Mouse (Mus musculus): ENCODE measurements at regions not wholly inside any gene's neighbourhood (a gene's known extent, or its start where the extent isn't known, plus 50 kb on each side); places are given as distances from the start of the nearest gene placed in this dataset.
A peak's percentile ranks its signal among the peaks of the same experiment; 100 is the strongest.

DNA sequence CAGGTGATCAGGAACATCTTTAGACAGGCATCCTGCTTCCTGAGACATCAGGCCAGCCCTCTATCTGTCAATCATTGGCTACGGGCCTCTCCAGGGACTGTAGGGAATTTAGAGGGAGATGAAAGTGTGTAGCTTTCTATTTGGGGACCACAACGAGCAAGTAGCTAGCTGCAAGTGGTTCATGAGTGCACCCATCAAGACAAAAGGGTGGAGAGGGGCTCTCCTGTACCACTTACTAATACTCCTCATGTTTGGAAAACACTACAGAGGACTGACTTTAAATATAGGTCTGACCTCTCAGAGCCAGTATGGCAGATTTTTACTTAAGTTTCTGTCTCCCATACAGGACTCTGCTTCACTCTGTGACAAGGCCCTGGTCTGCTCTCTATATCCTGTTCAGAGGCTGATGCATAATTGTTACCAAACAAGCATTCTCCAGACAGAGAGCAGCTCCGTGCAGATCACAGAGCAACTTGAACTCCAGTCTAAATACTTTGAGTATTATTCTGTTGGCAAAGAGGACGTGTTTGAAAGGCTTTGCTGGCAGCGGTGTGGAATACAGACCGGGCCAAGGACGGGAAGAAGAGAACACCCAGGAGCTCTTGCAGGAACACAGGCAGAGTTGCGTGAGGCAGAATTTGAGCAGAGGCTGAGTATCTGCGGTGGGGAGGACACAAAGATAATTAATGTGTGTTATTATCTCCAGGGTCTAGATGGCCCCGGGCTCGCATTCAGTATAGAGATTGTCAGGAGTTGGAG is 56.2 kb upstream of the Gm6993 start:
- H3K27me3 ChIP-seq = no peaks in the 10 kb centered on the region
- no peaks in the 10 kb centered on the region for H3K36me3 ChIP-seq
- H3K9ac ChIP-seq = no peak overlapping the region
- no peak overlapping the region for H3K4me2 ChIP-seq
- no peak overlapping the region for H3K4me3 ChIP-seq
- ATAC-seq (ENCODE audit: insufficient number of reproducible peaks, low FRiP score, low TSS enrichment, low read depth) = peak; percentile 68; the same call in 1 of the 2 replicates
- no peaks in the 10 kb centered on the region for H3K9me3 ChIP-seq
- peaks cover 20% of the 10 kb centered on the region for H3K4me1 ChIP-seq
- WGBS = 38% methylated on average over 11 of the region's 11 CpGs
- peak overlapping the region; percentile 74 for H3K27ac ChIP-seq

DNA sequence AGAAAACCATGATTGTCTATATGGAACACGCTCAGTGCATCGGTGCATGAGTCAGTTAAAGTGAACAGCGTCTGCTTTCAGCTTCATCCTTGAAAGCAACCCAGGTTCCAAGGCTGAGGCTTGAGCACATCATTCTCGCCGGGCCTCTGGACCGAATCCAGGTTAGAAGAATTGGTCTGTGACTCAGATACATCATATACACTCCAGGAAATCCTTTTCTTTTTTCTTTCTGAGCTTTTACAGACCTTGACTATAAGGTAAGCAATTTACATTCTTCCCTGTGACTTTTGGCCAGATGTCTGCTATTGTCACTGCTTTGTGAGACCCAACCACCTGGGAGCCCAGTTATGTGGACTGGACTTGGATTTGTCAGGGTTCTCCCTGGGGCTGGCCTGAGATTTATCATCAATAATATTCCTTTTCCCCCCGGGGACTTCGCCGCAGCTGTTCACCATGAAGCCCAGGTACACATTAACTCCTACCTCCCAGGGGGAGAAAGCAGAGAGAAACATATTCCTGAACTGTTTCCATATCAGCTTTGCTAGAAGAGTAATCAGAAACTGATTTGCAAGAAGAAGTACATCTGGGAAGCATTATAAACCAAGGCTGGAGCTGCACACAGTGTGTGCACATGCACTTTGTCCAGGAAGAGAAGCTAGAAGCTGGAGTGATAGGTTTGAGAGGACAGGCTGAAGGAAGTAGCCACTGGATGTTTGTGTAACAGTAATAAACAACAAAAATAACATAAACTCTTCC is 55.2 kb upstream of the Gm6993 start:
- no peak overlapping the region for H3K4me3 ChIP-seq
- no peaks in the 10 kb centered on the region for H3K36me3 ChIP-seq
- H3K9me3 ChIP-seq = no peaks in the 10 kb centered on the region

DNA sequence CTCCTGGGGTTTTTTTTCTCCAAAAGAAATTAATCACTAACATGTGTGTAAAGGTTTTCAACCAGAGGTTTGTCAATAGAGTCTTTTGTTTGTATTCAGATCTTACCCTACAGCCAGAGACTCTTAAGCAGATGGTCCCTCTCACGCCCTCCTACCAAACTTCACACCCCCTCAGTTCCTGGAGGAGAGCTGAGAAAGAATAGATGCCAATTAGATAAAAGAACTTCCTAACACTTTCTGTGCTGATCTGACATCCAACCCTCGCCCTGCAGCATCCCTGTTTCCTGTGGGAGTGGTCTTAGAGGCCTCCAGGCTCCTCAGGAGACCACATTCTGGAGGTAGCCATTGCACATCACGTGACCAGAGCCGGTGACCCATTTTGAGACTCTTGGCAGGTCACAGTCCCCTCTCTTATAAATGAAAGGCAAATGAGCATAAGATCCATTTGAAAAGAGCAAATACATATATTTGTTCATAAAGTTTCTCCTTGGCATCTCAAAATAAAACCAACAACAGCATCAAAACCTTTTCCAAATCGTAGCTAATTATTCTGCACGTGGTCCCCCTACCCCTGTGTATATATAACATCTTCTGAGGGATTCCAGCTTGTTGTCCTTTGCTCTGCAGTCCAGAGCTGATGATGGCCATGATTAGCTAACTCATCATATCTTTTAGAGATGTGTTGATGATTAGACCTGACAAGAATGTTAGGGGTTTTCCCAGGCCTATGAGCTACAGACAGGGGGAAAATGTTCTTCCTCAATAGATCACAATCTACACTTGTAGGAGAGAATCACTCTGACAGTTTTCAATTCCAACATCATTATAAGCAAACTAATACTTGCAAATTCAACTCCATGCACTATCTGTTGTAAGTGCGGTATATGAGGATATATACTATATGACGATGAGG is 54.4 kb upstream of the Gm6993 start:
- H3K9me3 ChIP-seq = no peaks in the 10 kb centered on the region
- H3K4me3 ChIP-seq = no peak overlapping the region
- H3K27me3 ChIP-seq = no peaks in the 10 kb centered on the region
- WGBS = 72% methylated on average over 8 of the region's 8 CpGs
- H3K36me3 ChIP-seq = no peaks in the 10 kb centered on the region
- no peak overlapping the region for H3K4me2 ChIP-seq
- ATAC-seq (ENCODE audit: insufficient number of reproducible peaks, low FRiP score, low TSS enrichment, low read depth) = no peak
- H3K9ac ChIP-seq = no peak overlapping the region
- H3K27ac ChIP-seq = peak overlapping the region; percentile 74
- H3K4me1 ChIP-seq = peaks cover 25% of the 10 kb centered on the region

More for the DNA sequence above, 55.2 kb upstream of the Gm6993 start:
- H3K4me2 ChIP-seq = no peak overlapping the region
- H3K27ac ChIP-seq = peak overlapping the region; percentile 74
- peak; percentile 56 for ATAC-seq (ENCODE audit: insufficient number of reproducible peaks, low FRiP score, low TSS enrichment, low read depth)
- H3K4me1 ChIP-seq = peaks cover 20% of the 10 kb centered on the region
- 31% methylated on average over 9 of the region's 9 CpGs for WGBS
- H3K27me3 ChIP-seq = no peaks in the 10 kb centered on the region
- no peak overlapping the region for H3K9ac ChIP-seq

DNA sequence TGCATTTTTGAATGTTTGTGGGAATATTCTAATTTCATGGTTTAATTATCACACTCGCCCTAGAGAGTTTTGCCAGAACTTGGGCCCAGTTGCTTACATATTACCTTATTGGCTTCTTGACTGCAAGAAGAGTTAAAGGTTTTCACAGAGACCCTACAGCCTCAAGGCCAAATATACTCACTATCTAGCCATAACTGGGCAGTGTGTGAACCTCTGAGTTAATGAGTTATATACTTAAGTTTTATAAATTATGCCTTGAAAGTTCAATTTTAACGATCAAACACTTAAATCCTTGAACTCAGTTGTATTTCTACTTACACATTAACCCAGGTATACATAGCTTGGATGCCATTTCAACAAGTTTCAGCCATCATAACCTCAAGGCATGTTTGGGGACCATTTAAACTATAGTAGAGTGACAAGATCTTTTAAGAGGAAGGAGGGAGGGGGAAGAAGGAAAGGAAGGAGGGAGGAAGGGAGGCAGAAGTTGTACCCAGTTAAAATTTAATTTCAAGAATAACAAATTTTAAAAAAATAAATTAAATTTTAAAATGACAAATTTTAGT is 52.5 kb upstream of the Gm6993 start:
- Histone ChIP-seq H3K27ac (no peak overlapping the region), H3K27me3 (no peaks in the 10 kb centered on the region), H3K4me3 (no peak overlapping the region), H3K4me1 (peaks cover 30% of the 10 kb centered on the region), H3K4me2 (no peak overlapping the region), H3K9me3 (no peaks in the 10 kb centered on the region), H3K9ac (no peak overlapping the region), H3K36me3 (no peaks in the 10 kb centered on the region)
- no peak for ATAC-seq (ENCODE audit: insufficient number of reproducible peaks, low FRiP score, low TSS enrichment, low read depth)
- 79% methylated on average over 2 of the region's 2 CpGs for WGBS

DNA sequence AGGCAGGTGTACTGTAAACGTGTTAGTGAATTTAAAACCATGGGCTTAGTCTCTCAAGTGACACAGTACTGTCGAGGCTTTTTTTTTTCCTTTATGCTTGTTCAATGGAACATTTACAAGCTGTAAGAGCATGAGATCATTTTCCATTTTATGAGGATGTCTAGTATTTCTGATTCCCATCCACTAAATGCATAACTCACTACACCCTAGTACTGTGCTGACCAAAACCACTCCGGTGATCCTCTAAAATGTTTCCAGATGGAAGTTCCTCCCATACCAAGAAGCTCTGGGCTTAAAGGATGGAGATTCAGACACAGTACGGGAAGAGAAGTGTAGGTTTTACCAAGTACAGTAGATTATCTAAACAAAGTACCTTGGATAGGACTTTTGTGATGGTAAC is 50.3 kb upstream of the Gm6993 start:
- no peaks in the 10 kb centered on the region for H3K36me3 ChIP-seq
- H3K9ac ChIP-seq = no peak overlapping the region
- no peak overlapping the region; the same call in 1 of the 2 replicates for H3K27ac ChIP-seq
- ATAC-seq (ENCODE audit: insufficient number of reproducible peaks, low FRiP score, low TSS enrichment, low read depth) = peak; percentile 74; the same call in 1 of the 2 replicates
- peaks cover 18% of the 10 kb centered on the region for H3K4me1 ChIP-seq
- no peaks in the 10 kb centered on the region for H3K27me3 ChIP-seq
- H3K4me2 ChIP-seq = no peak overlapping the region
- WGBS = 42% methylated on average over 4 of the region's 4 CpGs
- no peaks in the 10 kb centered on the region for H3K9me3 ChIP-seq
- no peak overlapping the region for H3K4me3 ChIP-seq
